Mouse (Mus musculus): Measurements from ENCODE around the gene Styx. TPM values are rescaled to one million over a fixed set of nuclear protein-coding genes. Genes with fewer than 3 reads are reported as not detected.

The Styx gene
- polyA plus RNA-seq, 1 experiment from 2014 or later = 31.5 TPM

DNA sequence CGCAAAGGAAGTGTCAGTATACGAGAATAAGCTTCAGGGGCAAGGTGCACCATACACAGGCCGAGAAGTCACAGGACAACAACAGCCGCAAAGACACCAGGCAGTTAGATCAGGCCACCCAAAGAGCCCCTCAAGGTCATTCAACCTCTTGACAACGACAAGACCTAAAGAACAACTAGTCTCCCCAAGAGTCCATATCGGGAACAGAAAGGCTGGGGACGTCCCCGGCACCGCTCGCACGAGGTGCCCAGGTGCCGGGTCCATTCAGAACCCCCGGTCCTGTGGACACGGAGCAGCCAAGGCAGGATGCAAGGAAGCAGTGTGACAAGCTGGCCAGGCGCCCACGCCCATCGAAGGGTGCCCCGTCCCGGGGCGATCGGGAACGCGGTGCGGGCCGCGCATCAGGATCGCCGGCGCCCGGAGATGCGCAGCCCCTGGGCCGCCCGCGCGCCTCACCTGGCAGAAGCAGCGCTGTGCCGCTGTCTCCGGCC is 32.9 kb upstream of the Styx start:
- Histone ChIP-seq H3K27ac (ENCODE audit: low read depth, low read length) (peak overlapping the region; percentile 84; the same call in 1 of the 2 replicates), H3K36me3 (ENCODE audit: control insufficient read depth, insufficient read depth, low read length) (no peaks in the 10 kb centered on the region), H3K9me3 (ENCODE audit: control insufficient read depth, low read length) (no peaks in the 10 kb centered on the region), H3K4me1 (ENCODE audit: control insufficient read depth, insufficient read depth, low read length) (peaks cover 6% of the 10 kb centered on the region), H3K27me3 (ENCODE audit: control insufficient read depth, insufficient read depth, low read length) (no peaks in the 10 kb centered on the region), H3K4me2 (peak overlapping the region; percentile 82), H3K4me3 (ENCODE audit: low read depth, low read length) (peak overlapping the region; percentile 79), H3K9ac (ENCODE audit: low read length) (peak overlapping the region; percentile 88)
- ATAC-seq (ENCODE audit: low FRiP score) (no peak; the same call in 1 of the 2 replicates), DNase-seq (ENCODE audit: low spot score, missing footprints) (peak; percentile 95)
- WGBS = under 1% methylated on average over 32 of the region's 38 CpGs

DNA sequence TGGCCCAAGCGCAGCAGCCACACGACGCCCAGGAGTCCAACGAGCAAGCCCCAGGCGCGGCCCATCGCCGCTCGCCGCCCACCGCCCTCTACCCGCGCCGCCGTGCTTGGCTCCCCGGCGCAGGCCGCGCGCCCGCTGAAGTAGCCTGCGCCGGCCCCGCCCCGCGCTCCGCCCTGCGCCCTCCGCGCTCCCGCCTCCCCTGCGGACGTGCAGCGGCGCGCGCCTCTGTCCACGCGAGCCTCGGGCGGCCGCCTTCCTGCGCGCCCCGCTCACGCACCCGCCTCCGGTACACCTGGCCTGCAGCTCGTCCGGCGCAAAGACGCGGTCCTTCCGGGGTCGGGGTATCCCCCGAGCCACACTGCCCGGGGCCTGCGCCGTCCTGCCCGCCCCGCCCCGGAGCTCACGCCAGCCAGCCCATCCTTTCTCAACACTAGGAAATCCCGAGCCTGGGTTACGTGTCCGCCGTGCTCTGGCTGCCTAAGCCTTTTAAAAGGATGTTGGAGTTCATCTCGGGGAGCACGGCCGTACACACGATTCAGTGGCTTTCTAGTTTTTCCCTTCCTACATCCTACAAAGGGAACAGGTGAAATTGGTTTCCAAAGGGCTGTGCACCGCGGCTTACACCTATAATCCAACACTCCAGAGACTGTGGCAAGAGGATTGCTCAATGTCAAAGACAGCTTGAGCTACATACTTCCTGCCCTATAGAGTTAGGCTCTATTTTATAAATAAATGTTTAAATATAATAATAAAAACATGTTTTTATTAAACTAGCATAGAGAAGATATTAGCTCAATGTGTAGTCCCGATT is 32.3 kb upstream of the Styx start, which contains the start of gene Ero1l:
Ero1l (minus strand) TSS at position 346 of the 811 bp plus-strand sequence.
- H3K9me3 ChIP-seq (ENCODE audit: control insufficient read depth, low read length) = no peaks in the 10 kb centered on the region
- H3K9ac ChIP-seq (ENCODE audit: low read length) = peak within 1 kb of the TSS; percentile 88
- no peaks in the 10 kb centered on the region for H3K36me3 ChIP-seq (ENCODE audit: control insufficient read depth, insufficient read depth, low read length)
- ATAC-seq (ENCODE audit: low FRiP score) (peak; percentile 98), DNase-seq (ENCODE audit: low spot score, missing footprints) (peak; percentile 98)
- peaks cover 6% of the 10 kb centered on the region for H3K4me1 ChIP-seq (ENCODE audit: control insufficient read depth, insufficient read depth, low read length)
- peak within 1 kb of the TSS; percentile 84 for H3K27ac ChIP-seq (ENCODE audit: low read depth, low read length)
- peak within 1 kb of the TSS; percentile 79 for H3K4me3 ChIP-seq (ENCODE audit: low read depth, low read length)
- H3K4me2 ChIP-seq = peak within 1 kb of the TSS; percentile 82
- 2% methylated on average over 73 of the region's 74 CpGs for WGBS
- H3K27me3 ChIP-seq (ENCODE audit: control insufficient read depth, insufficient read depth, low read length) = no peaks in the 10 kb centered on the region

DNA sequence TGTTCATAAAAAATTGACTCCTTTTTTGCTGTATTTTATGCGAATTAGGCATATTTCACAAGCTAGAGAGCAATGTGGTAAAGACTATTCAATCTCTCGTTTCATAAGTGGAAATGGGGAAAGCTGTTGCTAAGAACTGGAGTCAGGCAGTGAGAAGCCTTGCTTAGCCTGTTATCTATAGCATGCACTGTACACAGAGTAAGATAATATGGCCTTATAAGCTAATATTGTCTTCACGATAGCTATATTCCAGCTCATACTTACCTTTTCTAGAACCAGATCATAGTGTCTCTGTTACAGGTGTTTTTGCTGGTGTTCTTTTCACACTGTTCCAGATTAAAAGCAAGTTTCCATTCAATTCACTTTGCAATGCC is 31.7 kb upstream of the Styx start:
- H3K27me3 ChIP-seq (ENCODE audit: control insufficient read depth, insufficient read depth, low read length) = no peaks in the 10 kb centered on the region
- H3K4me2 ChIP-seq = peak overlapping the region; percentile 82; the same call in 1 of the 2 replicates
- WGBS = 65% methylated on average over 3 of the region's 3 CpGs
- H3K9ac ChIP-seq (ENCODE audit: low read length) = no peak overlapping the region; the same call in 1 of the 2 replicates
- H3K4me3 ChIP-seq (ENCODE audit: low read depth, low read length) = no peak overlapping the region
- H3K27ac ChIP-seq (ENCODE audit: low read depth, low read length) = no peak overlapping the region
- no peaks in the 10 kb centered on the region for H3K9me3 ChIP-seq (ENCODE audit: control insufficient read depth, low read length)
- no peaks in the 10 kb centered on the region for H3K36me3 ChIP-seq (ENCODE audit: control insufficient read depth, insufficient read depth, low read length)
- no peak for ATAC-seq (ENCODE audit: low FRiP score)
- H3K4me1 ChIP-seq (ENCODE audit: control insufficient read depth, insufficient read depth, low read length) = peaks cover 6% of the 10 kb centered on the region
- no peak for DNase-seq (ENCODE audit: low spot score, missing footprints)

DNA sequence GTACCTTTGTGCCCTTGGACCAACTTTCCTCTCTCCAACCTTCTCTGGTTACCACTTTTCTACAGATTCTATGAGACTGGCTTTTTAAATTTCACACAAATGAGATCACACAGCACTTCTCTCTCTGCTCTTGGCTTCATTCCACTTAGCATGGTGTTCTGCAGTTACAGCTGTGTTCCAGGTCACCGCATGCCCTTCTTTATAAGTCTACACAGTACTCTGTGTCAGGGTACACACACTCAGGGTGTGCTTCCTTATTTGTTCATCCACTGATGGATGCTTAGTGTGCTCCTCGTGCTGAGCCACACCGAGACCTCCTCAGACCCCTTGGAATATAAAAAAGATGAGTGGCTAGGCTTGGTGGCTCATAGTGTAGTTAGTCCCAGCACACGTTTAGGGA is 30.8 kb upstream of the Styx start:
- Histone ChIP-seq H3K36me3 (ENCODE audit: control insufficient read depth, insufficient read depth, low read length) (no peaks in the 10 kb centered on the region), H3K27me3 (ENCODE audit: control insufficient read depth, insufficient read depth, low read length) (no peaks in the 10 kb centered on the region), H3K27ac (ENCODE audit: low read depth, low read length) (no peak overlapping the region), H3K9ac (ENCODE audit: low read length) (no peak overlapping the region), H3K4me3 (ENCODE audit: low read depth, low read length) (no peak overlapping the region), H3K4me2 (no peak overlapping the region), H3K9me3 (ENCODE audit: control insufficient read depth, low read length) (no peaks in the 10 kb centered on the region), H3K4me1 (ENCODE audit: control insufficient read depth, insufficient read depth, low read length) (peaks cover 6% of the 10 kb centered on the region)
- WGBS = 81% methylated on average over 4 of the region's 4 CpGs
- ATAC-seq (ENCODE audit: low FRiP score) (no peak), DNase-seq (ENCODE audit: low spot score, missing footprints) (no peak)

DNA sequence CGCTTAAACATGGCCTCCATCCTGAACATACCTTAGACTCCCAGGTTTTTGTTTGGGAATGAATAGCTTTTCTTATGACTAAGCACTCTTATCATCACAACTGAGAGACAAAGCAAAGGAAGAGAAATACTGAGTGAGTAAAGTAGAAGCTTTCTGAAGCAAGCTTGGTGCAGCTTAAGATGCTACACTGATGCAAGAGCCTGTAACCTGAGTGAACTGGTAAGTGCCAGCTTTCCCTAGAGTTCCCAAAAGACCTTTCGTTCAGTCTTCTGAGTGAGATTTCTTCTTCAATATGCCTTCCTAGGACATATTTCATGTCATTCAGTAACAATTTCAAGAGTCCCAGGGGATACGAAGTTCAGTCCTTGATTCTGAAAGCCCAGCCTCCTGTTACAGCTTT is 29.8 kb upstream of the Styx start:
- ATAC-seq (ENCODE audit: low FRiP score) (no peak), DNase-seq (ENCODE audit: low spot score, missing footprints) (no peak)
- no peaks in the 10 kb centered on the region for H3K9me3 ChIP-seq (ENCODE audit: control insufficient read depth, low read length)
- H3K27ac ChIP-seq (ENCODE audit: low read depth, low read length) = no peak overlapping the region
- peaks cover 6% of the 10 kb centered on the region for H3K4me1 ChIP-seq (ENCODE audit: control insufficient read depth, insufficient read depth, low read length)
- 93% methylated on average over 3 of the region's 3 CpGs for WGBS
- no peak overlapping the region for H3K4me3 ChIP-seq (ENCODE audit: low read depth, low read length)
- no peak overlapping the region for H3K4me2 ChIP-seq
- no peaks in the 10 kb centered on the region for H3K36me3 ChIP-seq (ENCODE audit: control insufficient read depth, insufficient read depth, low read length)
- H3K27me3 ChIP-seq (ENCODE audit: control insufficient read depth, insufficient read depth, low read length) = no peaks in the 10 kb centered on the region
- no peak overlapping the region for H3K9ac ChIP-seq (ENCODE audit: low read length)

DNA sequence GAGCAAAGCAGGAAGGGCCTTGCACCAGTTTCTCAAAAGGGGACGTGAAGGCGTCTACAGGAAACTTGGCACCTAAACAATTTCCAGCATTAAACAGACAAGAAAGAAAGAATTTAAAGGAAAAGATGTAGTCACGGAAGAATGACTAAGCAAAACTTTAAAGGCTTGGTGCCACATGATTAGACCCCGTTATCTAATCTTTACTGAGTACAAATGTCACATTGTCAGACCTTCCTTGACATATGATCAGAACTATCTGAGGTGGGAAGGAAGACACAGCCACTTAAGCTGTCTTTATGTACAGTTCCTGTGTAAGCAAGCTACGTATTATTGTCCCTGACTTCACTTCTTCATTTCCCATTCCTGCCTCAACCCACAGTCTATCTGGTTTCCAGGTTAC is 29.3 kb upstream of the Styx start:
- no peak for ATAC-seq (ENCODE audit: low FRiP score)
- WGBS = 87% methylated on average over 5 of the region's 5 CpGs
- no peak overlapping the region for H3K9ac ChIP-seq (ENCODE audit: low read length)
- DNase-seq (ENCODE audit: low spot score, missing footprints) = no peak
- H3K4me1 ChIP-seq (ENCODE audit: control insufficient read depth, insufficient read depth, low read length) = peaks cover 6% of the 10 kb centered on the region
- no peaks in the 10 kb centered on the region for H3K27me3 ChIP-seq (ENCODE audit: control insufficient read depth, insufficient read depth, low read length)
- no peak overlapping the region for H3K4me2 ChIP-seq
- H3K4me3 ChIP-seq (ENCODE audit: low read depth, low read length) = no peak overlapping the region
- no peaks in the 10 kb centered on the region for H3K36me3 ChIP-seq (ENCODE audit: control insufficient read depth, insufficient read depth, low read length)
- no peak overlapping the region for H3K27ac ChIP-seq (ENCODE audit: low read depth, low read length)
- no peaks in the 10 kb centered on the region for H3K9me3 ChIP-seq (ENCODE audit: control insufficient read depth, low read length)

DNA sequence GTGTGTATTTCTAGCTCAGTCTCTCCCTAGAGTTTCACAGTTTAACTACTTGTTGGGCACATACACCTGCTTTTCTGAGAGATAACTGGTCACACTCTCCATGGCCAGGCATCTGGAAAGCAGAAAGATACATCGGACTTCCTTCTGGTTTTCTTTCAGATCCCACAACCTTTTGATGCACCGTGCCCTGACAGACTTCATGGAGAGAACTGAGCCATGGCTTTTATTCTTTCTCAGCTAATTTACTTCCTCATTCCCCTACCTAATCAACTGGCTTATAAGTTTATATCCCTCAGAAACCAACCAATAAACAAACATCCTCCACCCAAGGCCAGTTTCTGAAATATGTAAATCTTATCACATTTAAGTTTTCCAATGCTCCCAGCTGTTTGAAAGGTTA is 28.4 kb upstream of the Styx start:
- Histone ChIP-seq H3K27ac (ENCODE audit: low read depth, low read length) (no peak overlapping the region), H3K36me3 (ENCODE audit: control insufficient read depth, insufficient read depth, low read length) (no peaks in the 10 kb centered on the region), H3K9me3 (ENCODE audit: control insufficient read depth, low read length) (no peaks in the 10 kb centered on the region), H3K4me3 (ENCODE audit: low read depth, low read length) (no peak overlapping the region), H3K9ac (ENCODE audit: low read length) (no peak overlapping the region), H3K4me2 (no peak overlapping the region), H3K4me1 (ENCODE audit: control insufficient read depth, insufficient read depth, low read length) (peaks cover under 1% of the 10 kb centered on the region), H3K27me3 (ENCODE audit: control insufficient read depth, insufficient read depth, low read length) (no peaks in the 10 kb centered on the region)
- no peak for DNase-seq (ENCODE audit: low spot score, missing footprints)
- 88% methylated on average over 2 of the region's 2 CpGs for WGBS
- no peak for ATAC-seq (ENCODE audit: low FRiP score)

DNA sequence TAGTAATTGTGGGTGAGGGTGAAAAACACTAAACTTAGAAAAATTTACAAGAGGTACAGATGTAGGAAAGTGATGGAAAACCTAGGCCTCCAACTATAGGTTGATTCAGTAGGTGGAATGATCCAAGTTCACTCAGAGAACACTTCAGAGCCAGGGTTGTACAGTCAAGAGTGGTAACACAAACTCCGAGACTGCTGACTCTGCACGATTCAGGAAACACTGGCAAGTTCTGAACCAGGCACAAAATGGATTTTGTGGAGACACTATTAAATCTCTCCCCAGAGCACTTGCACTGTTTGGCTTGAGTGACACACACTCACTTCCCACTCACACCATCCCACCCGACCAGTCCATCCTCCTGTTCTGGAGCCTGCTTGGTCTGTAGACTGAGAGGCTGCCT is 27.6 kb upstream of the Styx start:
- Histone ChIP-seq H3K9ac (ENCODE audit: low read length) (no peak overlapping the region), H3K27ac (ENCODE audit: low read depth, low read length) (no peak overlapping the region), H3K4me3 (ENCODE audit: low read depth, low read length) (no peak overlapping the region), H3K36me3 (ENCODE audit: control insufficient read depth, insufficient read depth, low read length) (no peaks in the 10 kb centered on the region), H3K9me3 (ENCODE audit: control insufficient read depth, low read length) (no peaks in the 10 kb centered on the region), H3K4me2 (no peak overlapping the region), H3K27me3 (ENCODE audit: control insufficient read depth, insufficient read depth, low read length) (no peaks in the 10 kb centered on the region), H3K4me1 (ENCODE audit: control insufficient read depth, insufficient read depth, low read length) (no peaks in the 10 kb centered on the region)
- ATAC-seq (ENCODE audit: low FRiP score) (no peak), DNase-seq (ENCODE audit: low spot score, missing footprints) (no peak)
- WGBS = 84% methylated on average over 3 of the region's 3 CpGs

DNA sequence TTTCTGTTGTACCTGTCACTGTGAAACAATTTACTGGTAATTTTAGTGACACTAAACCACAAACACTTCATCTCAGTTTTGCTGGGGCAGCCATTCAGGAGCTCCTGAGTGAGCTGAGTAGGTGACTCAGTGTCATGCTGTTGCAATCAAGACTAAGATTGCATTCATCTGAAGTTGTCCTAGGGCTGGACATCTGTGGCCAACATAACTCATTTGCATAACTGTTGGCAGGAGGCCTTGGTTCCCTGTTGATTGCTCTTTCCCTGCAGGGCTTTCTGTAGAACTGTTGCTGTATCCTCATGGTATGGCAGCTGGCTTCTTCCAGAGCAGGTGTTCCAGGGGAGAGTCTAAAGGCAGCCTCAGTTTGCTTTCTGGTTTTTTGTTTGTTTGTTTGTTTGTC is 25.4 kb upstream of the Styx start:
- Histone ChIP-seq H3K4me3 (ENCODE audit: low read depth, low read length) (no peak overlapping the region), H3K27ac (ENCODE audit: low read depth, low read length) (no peak overlapping the region), H3K9ac (ENCODE audit: low read length) (no peak overlapping the region; the same call in 1 of the 2 replicates), H3K9me3 (ENCODE audit: control insufficient read depth, low read length) (no peaks in the 10 kb centered on the region), H3K4me1 (ENCODE audit: control insufficient read depth, insufficient read depth, low read length) (no peaks in the 10 kb centered on the region), H3K36me3 (ENCODE audit: control insufficient read depth, insufficient read depth, low read length) (no peaks in the 10 kb centered on the region), H3K27me3 (ENCODE audit: control insufficient read depth, insufficient read depth, low read length) (no peaks in the 10 kb centered on the region), H3K4me2 (no peak overlapping the region)
- no peak for ATAC-seq (ENCODE audit: low FRiP score)
- DNase-seq (ENCODE audit: low spot score, missing footprints) = no peak
